Mouse (Mus musculus) cerebellum, postnatal 4 days (tissue): ENCODE measurements around the gene Usp24.

Experiments used
- DNase-seq, 2 experiments: peaks; one replicate each; pipeline ENCODE4 v3.0.0; 2022; ENCODE audit warnings: low spot score in 2 of 2, mixed read lengths in 1 of 2

Usp24 gene

DNA sequence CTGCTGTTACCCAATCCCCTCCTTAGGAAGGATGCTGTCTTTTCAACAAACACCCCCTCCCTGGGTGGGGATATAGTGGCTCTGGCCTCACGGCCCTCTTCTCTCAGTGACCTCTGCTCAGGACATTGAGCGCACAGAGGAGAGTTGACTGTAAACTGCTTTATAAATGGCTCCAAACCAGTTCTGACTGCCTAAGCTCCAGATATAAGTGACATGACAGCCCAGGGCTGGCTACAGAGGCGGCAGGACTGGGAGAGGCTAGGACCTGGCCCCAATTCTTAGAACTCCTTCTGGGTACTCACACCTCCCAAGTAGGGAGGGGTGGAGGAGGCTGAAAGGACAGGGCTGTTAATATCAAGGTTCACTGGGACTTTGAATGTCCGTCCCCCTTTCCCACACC, 174.6 kb downstream of the Usp24 start:
- no peak for DNase-seq
